Mouse (Mus musculus) macrophage (primary cell): ENCODE data around the gene Olfr53. TPM values are rescaled to one million over a fixed set of nuclear protein-coding genes. Genes with fewer than 3 reads are reported as not detected.
"Not testable (repeated sequence)": the region's sequence is repeated elsewhere in the genome, so short reads cannot be mapped to it uniquely, and the experiment has no call there.

Source experiments
- H3K27ac ChIP-seq: fragments of 350-480 bp; formaldehyde crosslinking; 2 replicates; pipeline ENCODE4 v1.9.0; 2021
- H3K36me3 ChIP-seq: fragments of 350-480 bp; formaldehyde crosslinking; 2 replicates; pipeline ENCODE4 v1.9.0; 2021; ENCODE audit errors: inconsistent target
- H3K4me3 ChIP-seq: fragments of 350-480 bp; formaldehyde crosslinking; 2 replicates; pipeline ENCODE4 v1.9.0; 2021; ENCODE audit errors: inconsistent target
- H3K79me2 ChIP-seq: fragments of 350-480 bp; formaldehyde crosslinking; 2 replicates; pipeline ENCODE4 v1.9.0; 2021; ENCODE audit errors: inconsistent target
- WGBS: methylation state at CpG from one replicate; pipeline ENCODE4 v1.1.7; 2026; ENCODE audit warnings: inconsistent platforms; ENCODE audit not compliant: missing documents; 5-methylcytosine and 5-hydroxymethylcytosine counted together
- polyA plus RNA-seq: library from polyadenylated mRNA; stranded (reverse); fragments of 250-400 nt; gene quantifications from 3 replicates; pipeline ENCODE4 v1.2.4, GENCODE M21; 2018; ENCODE audit warnings: inconsistent platforms
- total RNA-seq, 78 experiments: library from RNA; depleted of rRNA; stranded (reverse); fragments of 250-400 nt; gene quantifications; 1 replicate in 9 of 78; 2 replicates in 24 of 78; 3 replicates in 43 of 78; 4 replicates in 2 of 78; pipeline ENCODE4 v1.2.4; 2018; ENCODE audit warnings: inconsistent platforms in 56 of 78

Olfr53 gene
- not detected for total RNA-seq (2018; cell fraction: chromatin; rRNA removed)
- not detected for total RNA-seq (2018; cell fraction: cytosol; rRNA removed)
- total RNA-seq (2018; cell fraction: nucleus; rRNA removed): not detected
- polyA plus RNA-seq: not detected in 3 replicates

DNA sequence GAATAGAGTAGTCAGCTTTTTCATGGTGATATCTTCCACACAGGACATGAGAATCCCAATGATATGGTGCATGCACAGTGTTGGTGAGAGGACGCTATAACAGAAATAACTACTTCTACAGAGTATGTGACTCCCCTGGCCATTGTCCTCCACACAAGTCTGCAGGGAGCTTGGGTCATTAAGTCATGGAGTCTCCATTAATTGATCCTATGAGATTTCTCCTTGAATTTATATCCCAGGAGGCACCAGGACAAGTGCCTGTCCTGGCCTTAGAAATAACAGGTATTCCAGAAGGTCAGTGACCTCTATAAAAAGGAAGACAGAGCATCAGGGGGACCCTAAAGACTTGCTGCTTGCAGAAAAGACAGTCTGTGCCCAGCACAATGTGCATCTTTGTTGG lies at the start of gene Olfr53:
TSS of gene Olfr53 (plus strand) at position 301 of the 400 bp plus-strand sequence.
- 89% methylated on average over 1 of the region's 1 CpGs for WGBS
- no peak within 1 kb of the TSS for H3K27ac ChIP-seq
- no peak within 1 kb of the TSS for H3K4me3 ChIP-seq
- no peaks in the 10 kb centered on the region for H3K36me3 ChIP-seq
- H3K79me2 ChIP-seq: no peaks in the 10 kb centered on the region

DNA sequence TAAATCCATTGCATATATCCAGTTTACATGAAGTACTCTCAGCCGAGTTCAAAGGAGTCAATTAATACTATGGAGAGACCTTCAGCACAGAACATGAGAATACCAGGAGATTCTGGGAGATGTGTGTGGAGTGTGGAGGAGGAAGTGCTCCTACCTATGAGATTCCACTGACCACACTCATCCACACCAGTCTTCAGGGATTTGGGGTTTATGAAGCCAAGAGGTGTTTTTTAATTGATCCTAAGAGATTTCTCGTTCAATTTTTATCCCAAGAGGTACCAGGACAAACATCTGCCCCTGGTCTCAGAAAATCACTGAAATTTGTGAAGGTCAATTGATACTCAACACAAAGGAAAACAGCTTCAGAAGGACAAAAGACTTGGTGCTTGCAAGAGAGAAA lies 45.3 kb upstream of the Olfr53 start, which contains the start of gene Olfr46:
TSS of gene Olfr46 (plus strand) at position 301 of the 400 bp plus-strand sequence.
- WGBS: 88% methylated on average over 2 of the region's 2 CpGs
- H3K4me3 ChIP-seq, H3K27ac ChIP-seq, H3K79me2 ChIP-seq, H3K36me3 ChIP-seq: not testable (repeated sequence)

DNA sequence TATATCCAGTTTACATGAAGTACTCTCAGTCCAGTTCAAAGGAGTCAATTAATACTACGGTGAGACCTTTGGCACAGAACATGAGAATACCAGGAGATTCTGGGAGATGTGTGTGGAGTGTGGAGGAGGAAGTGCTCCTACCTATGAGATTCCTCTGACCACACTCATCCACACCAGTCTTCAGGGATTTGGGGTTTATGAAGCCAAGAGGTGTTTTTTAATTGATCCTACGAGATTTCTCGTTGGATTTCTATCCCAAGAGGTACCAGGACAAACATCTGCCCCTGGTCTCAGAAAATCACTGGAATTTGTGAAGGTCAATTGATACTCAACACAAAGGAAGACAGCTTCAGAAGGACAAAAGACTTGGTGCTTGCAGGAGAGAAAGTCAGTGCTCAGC lies 17.6 kb upstream of the Olfr53 start, which contains the start of gene Olfr61:
TSS of gene Olfr61 (plus strand) at position 301 of the 400 bp plus-strand sequence.
- WGBS: 90% methylated on average over 3 of the region's 3 CpGs
- H3K36me3 ChIP-seq: not testable (repeated sequence)

DNA sequence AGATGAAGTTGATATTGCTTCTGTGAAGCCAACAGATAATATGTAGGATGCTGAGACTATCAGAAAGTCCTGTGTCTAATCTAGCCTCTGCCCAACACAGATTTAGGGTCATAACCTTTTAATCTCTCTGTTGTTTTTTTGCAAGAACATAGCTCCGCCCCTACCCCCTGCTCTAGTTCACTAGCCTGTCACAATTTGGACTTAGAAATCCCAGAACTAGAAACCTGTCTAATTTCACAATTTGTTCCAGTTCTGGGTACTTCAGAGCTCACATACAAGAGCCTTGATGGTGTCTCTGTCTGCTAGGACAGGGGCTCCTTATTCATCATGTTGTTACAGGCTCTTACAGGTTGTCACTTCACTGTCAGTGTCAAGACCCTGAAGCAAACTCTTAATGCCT lies 15.7 kb upstream of the Olfr53 start:
- Histone ChIP-seq H3K79me2 (no peaks in the 10 kb centered on the region), H3K36me3 (no peaks in the 10 kb centered on the region), H3K4me3 (no peak overlapping the region), H3K27ac (no peak overlapping the region)
- WGBS: 82% methylated on average over 1 of the region's 1 CpGs

More for the DNA sequence above, 17.6 kb upstream of the Olfr53 start, which contains the start of gene Olfr61:
- H3K4me3 ChIP-seq, H3K27ac ChIP-seq, H3K79me2 ChIP-seq: not testable (repeated sequence)

DNA sequence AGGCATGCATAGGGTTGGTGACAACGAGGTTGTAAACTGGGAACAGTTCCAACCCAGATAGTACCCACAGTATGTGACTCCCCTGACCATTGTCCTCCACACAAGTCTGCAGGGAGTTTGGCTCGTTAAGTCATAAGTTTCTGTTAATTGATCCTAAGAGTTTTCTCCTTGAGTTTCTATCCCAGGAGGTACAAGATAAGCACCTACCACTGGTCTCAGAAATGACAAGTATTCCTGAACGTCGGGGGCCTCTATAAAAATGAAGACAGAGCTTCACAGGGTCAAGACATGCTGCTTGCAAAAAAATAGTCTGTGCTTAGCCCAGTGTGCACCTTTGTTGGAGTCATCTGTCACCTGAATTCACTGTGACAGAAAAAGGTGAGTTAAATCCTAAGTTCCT lies 13.4 kb downstream of the Olfr53 start, which contains the start of gene Olfr539:
TSS of gene Olfr539 (plus strand) at position 301 of the 400 bp plus-strand sequence.
- 67% methylated on average over 4 of the region's 4 CpGs for WGBS
- Histone ChIP-seq H3K4me3 (no peak within 1 kb of the TSS), H3K79me2 (no peaks in the 10 kb centered on the region), H3K27ac (no peak within 1 kb of the TSS), H3K36me3 (no peaks in the 10 kb centered on the region)

DNA sequence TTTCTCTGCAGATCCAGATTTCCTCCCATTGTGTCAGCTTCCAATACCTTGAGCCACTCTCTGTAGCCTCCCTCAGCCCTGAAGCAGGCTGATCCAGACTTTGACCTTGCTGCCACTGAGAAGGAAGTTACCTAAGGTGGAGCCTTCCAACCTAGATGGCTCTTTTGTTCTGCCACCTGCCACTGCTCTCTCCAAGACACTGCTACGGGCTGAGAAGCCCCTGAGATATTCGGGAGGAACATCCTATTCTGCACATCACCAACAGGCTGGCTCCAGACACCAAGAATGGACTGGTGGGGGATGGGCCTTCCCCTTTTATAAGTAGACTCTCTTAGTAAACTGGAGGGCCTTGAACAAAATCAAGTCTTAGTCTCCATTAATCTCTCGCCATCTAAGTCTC lies 24.4 kb downstream of the Olfr53 start:
- not testable (repeated sequence) for H3K36me3 ChIP-seq, H3K4me3 ChIP-seq, H3K27ac ChIP-seq, H3K79me2 ChIP-seq
- WGBS: 89% methylated on average over 3 of the region's 3 CpGs

DNA sequence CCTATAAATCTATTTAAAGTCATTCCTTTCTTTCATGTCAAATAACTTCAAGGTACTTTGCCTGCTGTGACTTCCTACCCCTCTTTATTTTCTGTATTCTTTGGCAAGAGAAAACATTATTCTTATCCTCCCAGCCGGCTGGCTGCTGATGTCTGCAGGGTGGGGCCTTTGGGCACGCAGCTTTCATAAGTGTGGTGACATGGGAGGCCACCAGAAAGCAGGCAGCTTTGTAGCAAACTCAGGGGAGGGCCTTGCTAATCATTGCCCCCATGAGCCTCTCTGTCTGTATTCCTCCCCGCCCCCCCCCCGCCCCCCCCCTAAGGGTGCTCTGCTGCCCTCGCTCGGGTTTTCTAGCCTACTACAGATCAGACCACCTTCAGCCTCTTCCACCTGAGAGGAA lies 29.6 kb downstream of the Olfr53 start:
- no peaks in the 10 kb centered on the region for H3K79me2 ChIP-seq
- 5% methylated on average over 4 of the region's 6 CpGs for WGBS
- H3K27ac ChIP-seq: no peak overlapping the region
- no peak overlapping the region for H3K4me3 ChIP-seq
- no peaks in the 10 kb centered on the region for H3K36me3 ChIP-seq

DNA sequence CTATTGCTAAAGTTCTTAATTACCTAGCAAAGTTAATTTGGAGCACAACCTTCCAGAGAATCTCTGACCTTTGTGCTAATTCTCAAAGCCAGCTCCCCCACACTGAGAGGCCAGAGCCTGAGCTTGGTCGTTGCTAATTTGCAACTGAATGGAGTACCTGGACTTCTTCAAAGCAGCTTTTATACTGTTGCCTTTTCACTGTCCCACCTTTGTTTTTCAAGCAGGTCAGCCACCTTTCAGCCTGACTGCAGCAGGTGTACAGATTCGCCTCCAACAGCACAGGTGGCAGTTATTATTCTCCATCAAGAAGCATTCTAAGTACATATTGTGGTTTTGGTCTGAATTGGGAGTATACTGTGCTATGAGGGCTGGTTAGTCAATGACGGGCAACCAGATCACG lies 33.3 kb downstream of the Olfr53 start:
- 71% methylated on average over 4 of the region's 4 CpGs for WGBS
- not testable (repeated sequence) for H3K79me2 ChIP-seq, H3K27ac ChIP-seq, H3K36me3 ChIP-seq, H3K4me3 ChIP-seq

DNA sequence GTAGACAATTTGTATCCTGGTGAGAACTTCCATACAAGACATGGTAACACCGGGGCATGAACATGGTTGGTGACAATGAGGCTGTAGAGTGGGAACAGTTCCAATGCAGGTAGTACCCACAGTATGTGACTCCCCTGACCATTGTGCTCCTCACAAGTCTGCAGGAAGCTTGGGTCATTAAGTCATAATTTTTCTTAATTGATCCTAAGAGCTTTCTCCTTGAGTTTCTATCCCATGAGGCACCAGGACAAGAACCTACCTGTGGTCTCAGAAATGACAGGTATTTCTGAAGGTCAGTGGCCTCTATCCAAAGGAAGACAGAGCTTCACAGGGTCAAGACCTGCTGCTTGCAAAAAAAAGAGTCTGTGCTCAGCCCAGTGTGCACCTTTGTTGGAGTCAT lies 35.4 kb downstream of the Olfr53 start, which contains the start of gene Olfr45:
TSS of gene Olfr45 (plus strand) at position 301 of the 400 bp plus-strand sequence.
- H3K36me3 ChIP-seq: no peaks in the 10 kb centered on the region
- H3K4me3 ChIP-seq: no peak within 1 kb of the TSS
- H3K27ac ChIP-seq: no peak within 1 kb of the TSS
- no peaks in the 10 kb centered on the region for H3K79me2 ChIP-seq
- 89% methylated on average over 1 of the region's 1 CpGs for WGBS

DNA sequence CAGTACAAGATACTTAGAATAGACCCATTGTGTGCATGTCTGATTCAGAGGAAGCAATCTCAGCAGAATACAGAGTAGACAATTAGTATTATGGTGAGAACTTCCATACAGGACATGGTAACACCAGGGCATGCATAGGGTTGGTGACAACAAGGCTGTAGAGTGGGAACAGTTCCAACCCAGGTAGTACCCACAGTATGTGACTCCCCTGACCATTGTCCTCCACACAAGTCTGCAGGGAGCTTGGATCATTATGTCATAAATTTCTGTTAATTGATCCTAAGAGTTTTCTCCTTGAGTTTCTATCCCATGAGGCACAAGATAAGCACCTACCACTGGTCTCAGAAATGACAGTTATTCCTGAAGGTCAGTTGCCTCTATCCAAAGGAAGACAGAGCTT lies 50.7 kb downstream of the Olfr53 start, which contains the start of gene Olfr541:
TSS of gene Olfr541 (plus strand) at position 301 of the 400 bp plus-strand sequence.
- Histone ChIP-seq H3K4me3 (no peak within 1 kb of the TSS), H3K36me3 (no peaks in the 10 kb centered on the region), H3K27ac (no peak within 1 kb of the TSS), H3K79me2 (no peaks in the 10 kb centered on the region)

Other genes with a start within 250 kb of the Olfr53 start
- not detected in 3 replicates for gene Olfr531, start 243.5 kb upstream of the Olfr53 start, polyA plus RNA-seq
- gene Olfr532, start 224.8 kb upstream of the Olfr53 start, polyA plus RNA-seq: not detected in 3 replicates
- not detected in 3 replicates for gene Olfr533, start 183.1 kb upstream of the Olfr53 start, polyA plus RNA-seq
- not detected in 3 replicates for gene Olfr535, start 162.2 kb upstream of the Olfr53 start, polyA plus RNA-seq
- not detected in 3 replicates for gene Olfr536, start 139.1 kb upstream of the Olfr53 start, polyA plus RNA-seq
- gene Olfr538, start 78.6 kb upstream of the Olfr53 start, polyA plus RNA-seq: not detected in 3 replicates
- gene Olfr46, start 45.2 kb upstream of the Olfr53 start, polyA plus RNA-seq: not detected in 3 replicates
- not detected in 3 replicates for gene Olfr61, start 17.5 kb upstream of the Olfr53 start, polyA plus RNA-seq
- gene Olfr539, start 13.5 kb downstream of the Olfr53 start, polyA plus RNA-seq: not detected in 3 replicates
- gene Olfr45, start 35.5 kb downstream of the Olfr53 start, polyA plus RNA-seq: not detected in 3 replicates
- gene Olfr541, start 50.8 kb downstream of the Olfr53 start, polyA plus RNA-seq: not detected in 3 replicates
- gene Cyp2e1, start 117.3 kb downstream of the Olfr53 start, polyA plus RNA-seq: not detected in 3 replicates
- gene Syce1, start 141.4 kb downstream of the Olfr53 start, polyA plus RNA-seq: 0.50 to 0.64 TPM in 2 of 3 replicates, not detected in the other
- gene Zfp941, start 175.7 kb downstream of the Olfr53 start, polyA plus RNA-seq: 0.17 to 0.31 TPM (median 0.19 TPM) in 3 replicates
- not detected in 3 replicates for gene Urah, start 188.6 kb downstream of the Olfr53 start, polyA plus RNA-seq
- not detected in 3 replicates for gene Scgb1c1, start 199.1 kb downstream of the Olfr53 start, polyA plus RNA-seq
- gene Odf3, start 201.4 kb downstream of the Olfr53 start, polyA plus RNA-seq: not detected in 3 replicates
- gene Gm45785, start 209.9 kb downstream of the Olfr53 start, polyA plus RNA-seq: not detected in 3 replicates
- 18.7 to 48.4 TPM (median 41.3 TPM) in 3 replicates for gene Ric8a, start 210.5 kb downstream of the Olfr53 start, polyA plus RNA-seq
- gene Bet1l, start 211.1 kb downstream of the Olfr53 start, polyA plus RNA-seq: 8.0 to 19.0 TPM (median 14.4 TPM) in 3 replicates
- 77.6 to 104 TPM (median 78.6 TPM) in 3 replicates for gene Psmd13, start 235.5 kb downstream of the Olfr53 start, polyA plus RNA-seq
- 4.8 to 16.9 TPM (median 7.6 TPM) in 3 replicates for gene Sirt3, start 235.9 kb downstream of the Olfr53 start, polyA plus RNA-seq